Comparison of ENCODE assay signal across 25 mouse cellular contexts in the genomic region with DNA sequence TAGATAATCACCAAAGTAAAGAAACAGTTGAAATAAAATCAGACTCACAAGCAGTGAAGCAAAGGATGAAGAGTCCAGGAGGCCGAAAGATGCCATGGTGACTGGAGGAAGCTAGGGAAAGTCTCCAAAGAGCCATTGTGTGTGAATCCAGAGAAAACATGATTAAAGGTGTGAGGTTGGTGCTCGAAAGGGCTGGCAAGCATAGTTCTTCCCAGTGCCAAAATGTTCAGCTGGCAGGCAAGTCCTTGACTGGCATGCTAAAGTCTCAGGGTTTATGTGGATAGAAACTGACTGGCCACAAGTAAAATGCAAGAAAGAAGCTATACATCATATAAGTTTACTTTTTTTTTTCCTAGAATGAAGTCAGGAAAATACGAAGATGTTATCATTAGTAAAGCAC. TPM values are rescaled to one million over a fixed set of nuclear protein-coding genes. Genes with fewer than 3 reads are reported as not detected.
"Had no signal": no experiment of that assay in that cellular context is flagged by ENCODE, and none has a peak within 500 bp of the region (broad histone marks: within the 10 kb centered on the region; RNA-seq: fewer than 3 reads in every experiment).

No protein-coding gene starts in this region.

- H3K4me1 ChIP-seq: kidney, embryonic 15.5 days; limb, embryonic 13.5 days; liver, embryonic 12.5 days; liver, embryonic 15.5 days; lung, embryonic 15.5 days; megakaryocyte, embryonic 14.5 days; neural tube, embryonic 12.5 days; neural tube, embryonic 15.5 days; stomach, embryonic 15.5 days had no signal

- H3K4me3 ChIP-seq: kidney, embryonic 15.5 days; limb, embryonic 10.5 days; limb, embryonic 13.5 days; liver, embryonic 12.5 days; liver, embryonic 15.5 days; lung, embryonic 15.5 days; megakaryocyte, embryonic 14.5 days; midbrain, embryonic 10.5 days; midbrain, embryonic 13.5 days; neural tube, embryonic 12.5 days; neural tube, embryonic 15.5 days; stomach, embryonic 15.5 days had no signal

- H3K9ac ChIP-seq: kidney, embryonic 15.5 days; limb, embryonic 13.5 days; liver, embryonic 12.5 days; liver, embryonic 15.5 days; lung, embryonic 15.5 days; midbrain, embryonic 13.5 days; neural tube, embryonic 12.5 days; neural tube, embryonic 15.5 days; stomach, embryonic 15.5 days had no signal

- H3K27ac ChIP-seq: kidney, embryonic 15.5 days; limb, embryonic 10.5 days; limb, embryonic 13.5 days; liver, embryonic 12.5 days; liver, embryonic 15.5 days; lung, embryonic 15.5 days; midbrain, embryonic 10.5 days; midbrain, embryonic 13.5 days; neural tube, embryonic 12.5 days; neural tube, embryonic 15.5 days; stomach, embryonic 15.5 days had no signal

- H3K9me3 ChIP-seq: kidney, embryonic 15.5 days; limb, embryonic 10.5 days; limb, embryonic 13.5 days; liver, embryonic 12.5 days; liver, embryonic 15.5 days; lung, embryonic 15.5 days; megakaryocyte, embryonic 14.5 days; midbrain, embryonic 10.5 days; midbrain, embryonic 13.5 days; neural tube, embryonic 12.5 days; neural tube, embryonic 15.5 days; stomach, embryonic 15.5 days had no signal

- ATAC-seq: liver, embryonic 12.5 days; midbrain, embryonic 13.5 days had no signal

- H3K4me2 ChIP-seq: kidney, embryonic 15.5 days; limb, embryonic 13.5 days; liver, embryonic 12.5 days; liver, embryonic 15.5 days; lung, embryonic 15.5 days; midbrain, embryonic 13.5 days; neural tube, embryonic 12.5 days; neural tube, embryonic 15.5 days; stomach, embryonic 15.5 days had no signal

- DNase-seq: kidney, adult 8-10 months; kidney, postnatal 10 days; kidney, postnatal 36 days; layer of hippocampus, postnatal 36 days; liver; lung, adult 18-20 months; lung, postnatal 10 days; lung, postnatal 36 days; right cerebral cortex, postnatal 25 days; spleen, adult 18-20 months; thymus, adult 2 months; thymus, postnatal 14 days; thymus, postnatal 4 days had no signal

- H3K36me3 ChIP-seq: kidney, embryonic 15.5 days; limb, embryonic 10.5 days; limb, embryonic 13.5 days; liver, embryonic 12.5 days; liver, embryonic 15.5 days; lung, embryonic 15.5 days; midbrain, embryonic 10.5 days; midbrain, embryonic 13.5 days; neural tube, embryonic 12.5 days; neural tube, embryonic 15.5 days; stomach, embryonic 15.5 days had no signal

- H3K27me3 ChIP-seq: kidney, embryonic 15.5 days; limb, embryonic 13.5 days; liver, embryonic 12.5 days; liver, embryonic 15.5 days; lung, embryonic 15.5 days; megakaryocyte, embryonic 14.5 days; midbrain, embryonic 13.5 days; neural tube, embryonic 12.5 days; neural tube, embryonic 15.5 days; stomach, embryonic 15.5 days had no signal

RNA-seq across cellular contexts. Expression of gene Rasef, which starts 22.6 kb away (rescaled TPM):
- polyA plus RNA-seq: liver, embryonic 12.5 days had no signal
